Mouse (Mus musculus) hindbrain, embryonic 12.5 days (tissue): Measurements from ENCODE around the gene Heg1. TPM values are rescaled to one million over a fixed set of nuclear protein-coding genes. Genes with fewer than 3 reads are reported as not detected.

ENCODE experiments used
- ATAC-seq: fragments of 200-750 bp; cut with Nextera tagmentation; 2 replicates; pipeline ENCODE4 v1.8.0; 2017; ENCODE audit warnings: moderate TSS enrichment; ENCODE audit not compliant: low FRiP score
- H3K27ac ChIP-seq: fragments of 300-500 bp; sonication (generic); 2 replicates; pipeline ENCODE4 v1.5.1; 2016; ENCODE audit warnings: mild to moderate bottlenecking
- H3K27me3 ChIP-seq: fragments of 300-500 bp; sonication (generic); 2 replicates; pipeline ENCODE4 v1.6.1; 2016; ENCODE audit warnings: mild to moderate bottlenecking
- H3K36me3 ChIP-seq: fragments of 300-500 bp; sonication (generic); 2 replicates; pipeline ENCODE4 v1.6.1; 2016; ENCODE audit warnings: mild to moderate bottlenecking
- H3K4me1 ChIP-seq: fragments of 300-500 bp; sonication (generic); 2 replicates; pipeline ENCODE4 v1.6.1; 2016
- H3K4me2 ChIP-seq: fragments of 300-500 bp; sonication (generic); replicated peaks from 2 replicates; pipeline ENCODE4 v1.6.1; 2016; ENCODE audit warnings: mild to moderate bottlenecking
- H3K4me3 ChIP-seq: fragments of 300-500 bp; sonication (generic); 2 replicates; pipeline ENCODE4 v1.5.1; 2016; ENCODE audit warnings: mild to moderate bottlenecking
- H3K9ac ChIP-seq: fragments of 300-500 bp; sonication (generic); 2 replicates; pipeline ENCODE4 v1.6.1; 2016; ENCODE audit warnings: mild to moderate bottlenecking, moderate library complexity
- H3K9me3 ChIP-seq: fragments of 300-500 bp; sonication (generic); replicated peaks from 2 replicates; pipeline ENCODE4 v1.6.1; 2016; ENCODE audit warnings: mild to moderate bottlenecking
- WGBS: fragments of 180-500 bp; shearing (Covaris S2); methylation state at CpG from one replicate; pipeline ENCODE4 v1.1.7; 2016; 5-methylcytosine and 5-hydroxymethylcytosine counted together
- polyA plus RNA-seq: library from polyadenylated mRNA; unstranded; fragments of >200 nt; fragmentation: Nextera tagmentation; extraction: Ambion mirVana; gene quantifications from 2 replicates; pipeline ENCODE4 v1.2.1, GENCODE M21; 2016

The Heg1 gene
- polyA plus RNA-seq, 1 experiment from 2014 or later, result 21.3 TPM

- Histone ChIP-seq H3K9ac (no peak overlapping the region), H3K9me3 (no peaks in the 10 kb centered on the region), H3K27ac (no peak overlapping the region), H3K27me3 (no peaks in the 10 kb centered on the region), H3K4me3 (no peak overlapping the region), H3K4me2 (no peak overlapping the region), H3K36me3 (peaks cover 6% of the 10 kb centered on the region; the same call in 1 of the 2 replicates), H3K4me1 (no peaks in the 10 kb centered on the region)
- 93% methylated on average over 4 of the region's 4 CpGs for WGBS
- no peak for ATAC-seq
Observed at GRCm38 (mm10) chr16:33770778-33771454, 86.7 kb downstream of the Heg1 start.

GRCm38 (mm10) chr16:33772809-33773208, 88.6 kb downstream of the Heg1 start:
- H3K9me3 ChIP-seq, result no peaks in the 10 kb centered on the region
- no peaks in the 10 kb centered on the region for H3K4me1 ChIP-seq
- ATAC-seq, result no peak
- H3K27ac ChIP-seq, result no peak overlapping the region
- no peak overlapping the region for H3K9ac ChIP-seq
- no peak overlapping the region for H3K4me3 ChIP-seq
- H3K4me2 ChIP-seq, result no peak overlapping the region
- H3K27me3 ChIP-seq, result no peaks in the 10 kb centered on the region
- 87% methylated on average over 5 of the region's 5 CpGs for WGBS
- no peaks in the 10 kb centered on the region for H3K36me3 ChIP-seq

- Histone ChIP-seq H3K36me3 (no peaks in the 10 kb centered on the region), H3K4me2 (no peak overlapping the region), H3K4me3 (no peak overlapping the region), H3K4me1 (no peaks in the 10 kb centered on the region), H3K27ac (no peak overlapping the region), H3K9me3 (no peaks in the 10 kb centered on the region), H3K9ac (no peak overlapping the region), H3K27me3 (no peaks in the 10 kb centered on the region)
- no peak for ATAC-seq
- 74% methylated on average over 3 of the region's 3 CpGs for WGBS
Observed at GRCm38 (mm10) chr16:33774972-33775371, 90.8 kb downstream of the Heg1 start.

GRCm38 (mm10) chr16:33775733-33776335, 91.7 kb downstream of the Heg1 start:
- H3K4me1 ChIP-seq, result no peaks in the 10 kb centered on the region
- no peak overlapping the region for H3K4me3 ChIP-seq
- no peak overlapping the region for H3K4me2 ChIP-seq
- 91% methylated on average over 1 of the region's 1 CpGs for WGBS
- no peak for ATAC-seq
- H3K36me3 ChIP-seq, result no peaks in the 10 kb centered on the region
- no peak overlapping the region for H3K27ac ChIP-seq
- no peaks in the 10 kb centered on the region for H3K9me3 ChIP-seq
- no peak overlapping the region for H3K9ac ChIP-seq
- no peaks in the 10 kb centered on the region for H3K27me3 ChIP-seq

- WGBS, result 82% methylated on average over 7 of the region's 7 CpGs
- H3K36me3 ChIP-seq, result no peaks in the 10 kb centered on the region
- H3K4me3 ChIP-seq, result no peak overlapping the region
- H3K9ac ChIP-seq, result no peak overlapping the region
- H3K9me3 ChIP-seq, result no peaks in the 10 kb centered on the region
- H3K4me1 ChIP-seq, result no peaks in the 10 kb centered on the region
- H3K27ac ChIP-seq, result no peak overlapping the region
- H3K4me2 ChIP-seq, result no peak overlapping the region
- H3K27me3 ChIP-seq, result no peaks in the 10 kb centered on the region
- no peak for ATAC-seq
Observed at GRCm38 (mm10) chr16:33776766-33777529, 92.8 kb downstream of the Heg1 start.

GRCm38 (mm10) chr16:33777607-33778006, 93.4 kb downstream of the Heg1 start:
- ATAC-seq, result no peak
- no peaks in the 10 kb centered on the region for H3K4me1 ChIP-seq
- H3K27me3 ChIP-seq, result no peaks in the 10 kb centered on the region
- no peaks in the 10 kb centered on the region for H3K9me3 ChIP-seq
- H3K27ac ChIP-seq, result no peak overlapping the region
- 90% methylated on average over 6 of the region's 6 CpGs for WGBS
- H3K9ac ChIP-seq, result no peak overlapping the region
- no peak overlapping the region for H3K4me3 ChIP-seq
- H3K4me2 ChIP-seq, result no peak overlapping the region
- H3K36me3 ChIP-seq, result no peaks in the 10 kb centered on the region

GRCm38 (mm10) chr16:33781789-33782728, 97.9 kb downstream of the Heg1 start:
- H3K36me3 ChIP-seq, result no peaks in the 10 kb centered on the region
- H3K9me3 ChIP-seq, result no peaks in the 10 kb centered on the region
- no peak overlapping the region for H3K27ac ChIP-seq
- 68% methylated on average over 5 of the region's 5 CpGs for WGBS
- H3K4me3 ChIP-seq, result no peak overlapping the region
- ATAC-seq, result no peak
- no peak overlapping the region for H3K9ac ChIP-seq
- no peaks in the 10 kb centered on the region for H3K4me1 ChIP-seq
- H3K27me3 ChIP-seq, result no peaks in the 10 kb centered on the region
- H3K4me2 ChIP-seq, result no peak overlapping the region

- no peak overlapping the region for H3K4me3 ChIP-seq
- no peaks in the 10 kb centered on the region for H3K9me3 ChIP-seq
- 100% methylated on average over 1 of the region's 1 CpGs for whole genome bisulfite sequencing
- H3K9ac ChIP-seq, result no peak overlapping the region
- no peak overlapping the region for H3K4me2 ChIP-seq
- no peak overlapping the region for H3K27ac ChIP-seq
- no peaks in the 10 kb centered on the region for H3K36me3 ChIP-seq
- no peak for ATAC-seq
- H3K4me1 ChIP-seq, result no peaks in the 10 kb centered on the region
- H3K27me3 ChIP-seq, result no peaks in the 10 kb centered on the region
Observed at GRCm38 (mm10) chr16:33782729-33783091, 98.5 kb downstream of the Heg1 start.

GRCm38 (mm10) chr16:33784547-33784946, 100.4 kb downstream of the Heg1 start:
- ATAC-seq, result no peak
- WGBS, result 90% methylated on average over 1 of the region's 1 CpGs
- Histone ChIP-seq H3K36me3 (no peaks in the 10 kb centered on the region), H3K27ac (no peak overlapping the region), H3K9me3 (no peaks in the 10 kb centered on the region), H3K4me3 (no peak overlapping the region), H3K4me1 (no peaks in the 10 kb centered on the region), H3K4me2 (no peak overlapping the region), H3K27me3 (no peaks in the 10 kb centered on the region), H3K9ac (no peak overlapping the region)

GRCm38 (mm10) chr16:33785092-33785704, 101.0 kb downstream of the Heg1 start:
- Histone ChIP-seq H3K27me3 (no peaks in the 10 kb centered on the region), H3K9ac (no peak overlapping the region), H3K4me3 (no peak overlapping the region), H3K9me3 (no peaks in the 10 kb centered on the region), H3K36me3 (no peaks in the 10 kb centered on the region), H3K4me1 (no peaks in the 10 kb centered on the region), H3K4me2 (no peak overlapping the region), H3K27ac (no peak overlapping the region)
- WGBS, result 77% methylated on average over 8 of the region's 8 CpGs
- no peak for ATAC-seq

GRCm38 (mm10) chr16:33786657-33787390, 102.7 kb downstream of the Heg1 start:
- Histone ChIP-seq H3K4me2 (no peak overlapping the region), H3K27ac (no peak overlapping the region), H3K9ac (no peak overlapping the region), H3K9me3 (no peaks in the 10 kb centered on the region), H3K36me3 (no peaks in the 10 kb centered on the region), H3K4me1 (no peaks in the 10 kb centered on the region), H3K27me3 (no peaks in the 10 kb centered on the region), H3K4me3 (no peak overlapping the region)
- 79% methylated on average over 7 of the region's 7 CpGs for WGBS
- ATAC-seq, result no peak
